Mouse (Mus musculus): Measurements from ENCODE around the gene Castor1. TPM values are rescaled to one million over a fixed set of nuclear protein-coding genes. Genes with fewer than 3 reads are reported as not detected.

Gene Castor1
- polyA plus RNA-seq, 1 experiment from 2014 or later, result 4.2 TPM

DNA sequence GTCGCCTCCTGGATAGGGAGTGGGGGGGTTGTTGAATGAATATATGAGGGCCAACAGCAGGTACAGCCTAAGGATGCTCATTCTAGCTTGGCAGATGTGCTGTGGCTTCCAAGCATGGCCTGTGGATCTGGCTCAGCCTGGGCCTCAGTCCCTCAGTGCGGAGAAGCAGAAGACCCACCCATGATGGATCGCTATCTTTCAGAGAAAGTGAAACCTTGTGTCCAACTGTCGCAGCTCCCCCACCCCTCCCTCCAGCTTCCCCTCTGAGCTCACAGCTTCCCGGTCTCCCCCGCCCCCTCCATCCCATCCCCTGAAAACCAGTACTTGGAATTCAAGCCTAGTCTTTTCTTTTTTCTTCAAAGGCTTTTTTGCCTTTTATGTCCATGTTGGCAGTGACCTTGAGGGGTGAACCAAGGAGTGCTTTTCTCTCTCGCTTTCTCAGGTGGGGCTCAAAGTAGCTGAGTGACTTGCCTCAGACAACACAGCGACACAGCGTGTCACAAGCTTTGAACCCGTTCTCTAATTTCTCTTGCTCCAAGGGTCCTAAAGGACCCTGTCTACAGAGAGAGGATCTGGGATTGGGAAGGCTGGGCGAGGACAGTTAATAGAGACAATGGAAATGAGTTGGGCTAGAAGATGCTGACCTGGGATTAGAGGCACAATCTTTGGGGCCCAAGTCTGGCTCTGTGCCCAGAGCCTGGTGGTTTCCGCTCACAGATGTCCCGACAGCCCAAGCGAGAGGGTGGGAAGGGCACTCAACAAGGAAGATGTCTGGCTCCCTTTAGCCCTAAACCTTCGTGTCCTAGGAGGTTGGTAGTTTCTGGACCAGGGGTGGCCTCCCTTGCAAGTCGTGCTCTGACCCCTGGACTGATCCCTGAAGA, 17.9 kb downstream of the Castor1 start, which contains the start of gene Osm:
Gene Osm, plus strand, starts transcription at position 756 of the 881 bp plus-strand sequence.
- Histone ChIP-seq H3K4me3 (ENCODE audit: low read depth, low read length) (no peak within 1 kb of the TSS), H3K9me3 (replicated peaks; ENCODE audit: control insufficient read depth, low read length, poor library complexity, severe bottlenecking) (no peaks in the 10 kb centered on the region), H3K27me3 (ENCODE audit: control insufficient read depth, insufficient read depth, low read depth, low read length) (no peaks in the 10 kb centered on the region), H3K4me1 (ENCODE audit: control insufficient read depth, insufficient read depth, low read length) (no peaks in the 10 kb centered on the region), H3K27ac (ENCODE audit: low read length) (no peak within 1 kb of the TSS), H3K9ac (ENCODE audit: low read depth, low read length) (no peak within 1 kb of the TSS), H3K4me2 (ENCODE audit: low read length) (no peak within 1 kb of the TSS), H3K36me3 (ENCODE audit: control insufficient read depth, insufficient read depth, low read length) (no peaks in the 10 kb centered on the region)
- 58% methylated on average over 16 of the region's 16 CpGs for WGBS
- no peak for ATAC-seq

- no peak for ATAC-seq
Measured at GRCm38 (mm10) chr11:4236546-4237067, 18.6 kb downstream of the Castor1 start.

DNA sequence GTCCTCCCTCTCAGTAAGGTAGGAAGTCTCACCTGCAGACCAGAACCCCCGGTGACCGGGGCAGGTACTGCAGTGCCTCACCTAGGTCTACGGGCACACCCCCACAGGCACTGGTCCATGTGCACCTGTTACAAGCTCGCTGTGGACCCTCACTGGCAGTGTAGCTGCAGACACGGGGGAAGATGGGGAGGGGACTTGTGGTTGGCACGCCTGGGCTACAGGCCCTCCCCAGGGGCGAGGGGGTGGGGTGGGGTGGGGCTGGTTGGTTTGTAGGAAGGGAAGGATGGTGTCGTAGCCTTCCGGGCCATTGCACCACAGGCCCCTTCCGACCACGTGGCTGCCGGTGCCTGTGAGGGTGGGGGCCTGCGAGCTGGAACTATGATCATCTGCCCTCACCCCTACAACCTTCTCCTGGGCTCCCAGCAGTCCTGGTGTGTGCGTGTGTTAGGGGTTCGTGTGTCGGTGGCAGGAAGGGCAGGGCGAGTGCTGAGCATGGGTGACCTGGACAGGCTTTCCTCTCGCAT, 19.4 kb downstream of the Castor1 start:
- no peak for ATAC-seq

More at GRCm38 (mm10) chr11:4236546-4237067, 18.6 kb downstream of the Castor1 start:
- Histone ChIP-seq H3K4me2 (ENCODE audit: low read length) (no peak overlapping the region), H3K9ac (ENCODE audit: low read depth, low read length) (no peak overlapping the region), H3K27me3 (ENCODE audit: control insufficient read depth, insufficient read depth, low read depth, low read length) (no peaks in the 10 kb centered on the region), H3K4me3 (ENCODE audit: low read depth, low read length) (no peak overlapping the region), H3K36me3 (ENCODE audit: control insufficient read depth, insufficient read depth, low read length) (no peaks in the 10 kb centered on the region), H3K4me1 (ENCODE audit: control insufficient read depth, insufficient read depth, low read length) (no peaks in the 10 kb centered on the region), H3K27ac (ENCODE audit: low read length) (no peak overlapping the region), H3K9me3 (replicated peaks; ENCODE audit: control insufficient read depth, low read length, poor library complexity, severe bottlenecking) (no peaks in the 10 kb centered on the region)
- 92% methylated on average over 20 of the region's 21 CpGs for WGBS

GRCm38 (mm10) chr11:4238167-4238566, 20.1 kb downstream of the Castor1 start:
- Histone ChIP-seq H3K27me3 (ENCODE audit: control insufficient read depth, insufficient read depth, low read depth, low read length) (no peaks in the 10 kb centered on the region), H3K4me3 (ENCODE audit: low read depth, low read length) (no peak overlapping the region), H3K36me3 (ENCODE audit: control insufficient read depth, insufficient read depth, low read length) (no peaks in the 10 kb centered on the region), H3K4me2 (ENCODE audit: low read length) (no peak overlapping the region), H3K27ac (ENCODE audit: low read length) (no peak overlapping the region), H3K9me3 (replicated peaks; ENCODE audit: control insufficient read depth, low read length, poor library complexity, severe bottlenecking) (no peaks in the 10 kb centered on the region), H3K9ac (ENCODE audit: low read depth, low read length) (no peak overlapping the region), H3K4me1 (ENCODE audit: control insufficient read depth, insufficient read depth, low read length) (no peaks in the 10 kb centered on the region)
- no peak for ATAC-seq
- WGBS, result 90% methylated on average over 6 of the region's 6 CpGs

More for the DNA sequence above, 19.4 kb downstream of the Castor1 start:
- Histone ChIP-seq H3K4me3 (ENCODE audit: low read depth, low read length) (no peak overlapping the region), H3K27ac (ENCODE audit: low read length) (no peak overlapping the region), H3K36me3 (ENCODE audit: control insufficient read depth, insufficient read depth, low read length) (no peaks in the 10 kb centered on the region), H3K27me3 (ENCODE audit: control insufficient read depth, insufficient read depth, low read depth, low read length) (no peaks in the 10 kb centered on the region), H3K4me1 (ENCODE audit: control insufficient read depth, insufficient read depth, low read length) (no peaks in the 10 kb centered on the region), H3K9me3 (replicated peaks; ENCODE audit: control insufficient read depth, low read length, poor library complexity, severe bottlenecking) (no peaks in the 10 kb centered on the region), H3K9ac (ENCODE audit: low read depth, low read length) (no peak overlapping the region), H3K4me2 (ENCODE audit: low read length) (no peak overlapping the region)
- 82% methylated on average over 18 of the region's 18 CpGs for WGBS

DNA sequence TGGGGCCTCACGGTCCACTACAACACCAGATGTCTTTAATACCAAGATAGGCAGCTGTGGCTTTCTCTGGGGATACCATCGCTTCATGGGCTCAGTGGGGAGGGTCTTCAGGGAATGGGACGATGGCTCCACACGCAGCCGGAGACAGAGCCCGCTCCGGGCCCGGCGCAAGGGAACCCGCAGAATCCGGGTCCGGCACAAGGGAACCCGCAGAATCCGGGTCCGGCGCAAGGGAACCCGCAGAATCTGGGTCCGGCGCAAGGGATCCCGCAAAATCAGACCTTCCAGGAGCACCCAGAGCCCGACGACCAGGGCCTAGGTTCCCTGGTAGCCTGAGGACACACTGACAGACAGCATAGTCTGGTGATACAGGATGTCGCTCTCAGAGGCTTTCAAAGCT, 21.7 kb downstream of the Castor1 start:
- Histone ChIP-seq H3K27me3 (ENCODE audit: control insufficient read depth, insufficient read depth, low read depth, low read length) (no peaks in the 10 kb centered on the region), H3K4me3 (ENCODE audit: low read depth, low read length) (no peak overlapping the region), H3K27ac (ENCODE audit: low read length) (no peak overlapping the region), H3K36me3 (ENCODE audit: control insufficient read depth, insufficient read depth, low read length) (no peaks in the 10 kb centered on the region), H3K4me1 (ENCODE audit: control insufficient read depth, insufficient read depth, low read length) (no peaks in the 10 kb centered on the region), H3K4me2 (ENCODE audit: low read length) (no peak overlapping the region), H3K9ac (ENCODE audit: low read depth, low read length) (no peak overlapping the region), H3K9me3 (replicated peaks; ENCODE audit: control insufficient read depth, low read length, poor library complexity, severe bottlenecking) (no peaks in the 10 kb centered on the region)
- ATAC-seq, result no peak
- WGBS, result 94% methylated on average over 23 of the region's 23 CpGs

DNA sequence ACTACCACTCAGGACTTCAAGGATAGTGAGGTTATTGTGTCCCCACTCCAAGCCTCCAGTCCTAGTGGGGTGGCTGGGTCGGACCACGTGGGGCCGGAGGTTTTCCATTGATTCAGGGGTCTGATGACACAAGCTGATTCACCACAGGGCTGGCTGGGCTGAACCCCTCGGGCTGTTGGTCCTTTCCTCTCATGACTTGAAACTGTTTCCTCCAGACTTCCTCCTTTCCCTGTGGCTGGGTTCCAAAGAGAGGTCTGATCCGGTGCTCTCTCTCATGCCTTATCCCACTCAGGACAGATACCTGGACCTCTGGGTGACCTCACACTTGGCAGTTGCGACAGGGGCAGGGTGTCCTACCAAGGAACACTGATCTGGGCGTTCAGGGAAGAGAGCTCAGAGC, 22.1 kb downstream of the Castor1 start:
- no peaks in the 10 kb centered on the region for H3K9me3 ChIP-seq (replicated peaks; ENCODE audit: control insufficient read depth, low read length, poor library complexity, severe bottlenecking)

DNA sequence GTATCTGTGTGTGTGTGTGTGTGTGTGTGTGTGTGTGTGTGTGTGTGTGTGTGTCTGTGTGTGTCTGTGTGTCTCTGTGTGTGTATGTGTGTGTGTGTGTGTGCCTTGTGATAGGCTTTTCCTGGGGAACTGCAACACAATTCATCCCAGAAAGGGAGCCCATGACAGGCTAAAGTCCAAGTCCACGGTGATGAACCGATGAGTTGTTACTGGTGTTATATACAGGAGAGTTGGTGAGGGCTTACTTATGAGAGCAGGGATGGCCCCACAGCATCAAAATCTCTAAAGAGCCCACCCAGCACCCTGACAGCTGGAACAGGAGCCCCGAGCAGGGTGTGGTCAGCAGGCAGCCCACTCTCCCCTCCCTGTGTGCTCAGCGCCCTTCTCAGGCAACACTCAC, 23.2 kb downstream of the Castor1 start:
- 83% methylated on average over 4 of the region's 4 CpGs for WGBS
- Histone ChIP-seq H3K27me3 (ENCODE audit: control insufficient read depth, insufficient read depth, low read depth, low read length) (no peaks in the 10 kb centered on the region), H3K4me3 (ENCODE audit: low read depth, low read length) (no peak overlapping the region), H3K27ac (ENCODE audit: low read length) (no peak overlapping the region), H3K9me3 (replicated peaks; ENCODE audit: control insufficient read depth, low read length, poor library complexity, severe bottlenecking) (no peaks in the 10 kb centered on the region), H3K4me2 (ENCODE audit: low read length) (no peak overlapping the region), H3K36me3 (ENCODE audit: control insufficient read depth, insufficient read depth, low read length) (no peaks in the 10 kb centered on the region), H3K9ac (ENCODE audit: low read depth, low read length) (no peak overlapping the region), H3K4me1 (ENCODE audit: control insufficient read depth, insufficient read depth, low read length) (no peaks in the 10 kb centered on the region)
- no peak for ATAC-seq

More for the DNA sequence above, 22.1 kb downstream of the Castor1 start:
- 82% methylated on average over 7 of the region's 7 CpGs for WGBS
- H3K27ac ChIP-seq (ENCODE audit: low read length), result no peak overlapping the region
- no peaks in the 10 kb centered on the region for H3K4me1 ChIP-seq (ENCODE audit: control insufficient read depth, insufficient read depth, low read length)
- H3K4me3 ChIP-seq (ENCODE audit: low read depth, low read length), result no peak overlapping the region
- no peaks in the 10 kb centered on the region for H3K27me3 ChIP-seq (ENCODE audit: control insufficient read depth, insufficient read depth, low read depth, low read length)
- no peak for ATAC-seq
- no peak overlapping the region for H3K4me2 ChIP-seq (ENCODE audit: low read length)
- H3K36me3 ChIP-seq (ENCODE audit: control insufficient read depth, insufficient read depth, low read length), result no peaks in the 10 kb centered on the region
- H3K9ac ChIP-seq (ENCODE audit: low read depth, low read length), result no peak overlapping the region

DNA sequence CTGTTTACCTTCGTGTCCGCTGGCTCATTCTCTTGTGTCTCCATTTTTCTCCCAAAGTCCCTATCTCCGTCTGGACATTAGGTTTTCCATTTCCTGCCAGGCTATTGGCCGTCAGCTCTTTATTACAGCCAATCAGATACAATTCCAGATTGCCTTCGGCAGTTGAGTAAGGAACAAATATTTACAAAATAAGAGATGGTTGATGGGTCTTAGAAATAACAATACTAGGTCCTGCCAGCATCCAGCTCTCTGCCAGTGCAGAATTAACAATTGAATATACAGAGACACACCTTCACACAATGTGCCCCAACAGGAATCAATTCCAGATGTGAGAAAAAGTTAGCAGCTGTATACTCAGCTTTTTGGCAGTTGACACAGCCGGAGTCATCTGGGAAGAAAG, 28.1 kb downstream of the Castor1 start:
- Histone ChIP-seq H3K36me3 (ENCODE audit: control insufficient read depth, insufficient read depth, low read length) (no peaks in the 10 kb centered on the region), H3K9ac (ENCODE audit: low read depth, low read length) (no peak overlapping the region), H3K4me2 (ENCODE audit: low read length) (no peak overlapping the region), H3K4me1 (ENCODE audit: control insufficient read depth, insufficient read depth, low read length) (no peaks in the 10 kb centered on the region), H3K4me3 (ENCODE audit: low read depth, low read length) (no peak overlapping the region), H3K9me3 (replicated peaks; ENCODE audit: control insufficient read depth, low read length, poor library complexity, severe bottlenecking) (no peaks in the 10 kb centered on the region), H3K27me3 (ENCODE audit: control insufficient read depth, insufficient read depth, low read depth, low read length) (no peaks in the 10 kb centered on the region), H3K27ac (ENCODE audit: low read length) (no peak overlapping the region)
- no peak for ATAC-seq
- WGBS, result 78% methylated on average over 6 of the region's 6 CpGs

DNA sequence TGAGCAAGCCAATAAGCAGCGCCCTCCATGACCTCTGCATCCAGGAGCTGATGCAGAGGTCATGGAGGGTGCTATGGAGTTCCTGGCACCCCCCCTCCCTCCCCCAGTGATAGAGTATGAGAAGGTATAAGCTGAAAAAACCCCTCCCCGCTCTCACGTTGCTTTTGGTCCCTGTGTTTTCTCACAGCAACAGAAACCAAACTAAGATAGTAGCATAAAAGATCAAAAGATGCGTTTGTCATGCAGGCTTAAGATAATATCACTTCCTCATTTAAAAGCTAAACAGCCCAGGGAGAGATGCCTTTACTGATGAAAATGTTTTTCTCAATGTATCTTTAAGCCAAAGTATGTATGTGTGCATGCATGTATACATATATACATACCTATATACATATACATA, 28.6 kb downstream of the Castor1 start:
- H3K27ac ChIP-seq (ENCODE audit: low read length), result no peak overlapping the region
- WGBS, result 80% methylated on average over 4 of the region's 4 CpGs
- no peak overlapping the region for H3K9ac ChIP-seq (ENCODE audit: low read depth, low read length)
- H3K4me2 ChIP-seq (ENCODE audit: low read length), result no peak overlapping the region
- H3K36me3 ChIP-seq (ENCODE audit: control insufficient read depth, insufficient read depth, low read length), result no peaks in the 10 kb centered on the region
- no peaks in the 10 kb centered on the region for H3K4me1 ChIP-seq (ENCODE audit: control insufficient read depth, insufficient read depth, low read length)
- no peak for ATAC-seq
- H3K27me3 ChIP-seq (ENCODE audit: control insufficient read depth, insufficient read depth, low read depth, low read length), result no peaks in the 10 kb centered on the region
- H3K9me3 ChIP-seq (replicated peaks; ENCODE audit: control insufficient read depth, low read length, poor library complexity, severe bottlenecking), result no peaks in the 10 kb centered on the region
- H3K4me3 ChIP-seq (ENCODE audit: low read depth, low read length), result no peak overlapping the region

All from midbrain, embryonic 16.5 days (tissue).